Mouse (Mus musculus): Measurements from ENCODE around the gene Usp19.

Usp19 gene

GRCm38 (mm10) chr9:108506901-108507300, 16.5 kb downstream of the Usp19 start:
- DNase-seq, result no peak

GRCm38 (mm10) chr9:108507619-108508434, 17.4 kb downstream of the Usp19 start, which contains the start of gene Qars:
Qars (plus strand) TSS chr9:108507706.
- peak; percentile 93 for DNase-seq

- no peak for DNase-seq
Measured at GRCm38 (mm10) chr9:108508776-108509175, 18.4 kb downstream of the Usp19 start.

- peak; percentile 96 for DNase-seq
Measured at GRCm38 (mm10) chr9:108516380-108517251, 26.2 kb downstream of the Usp19 start, which contains the start of gene Qrich1. Qrich1 (plus strand) TSS chr9:108516806.

GRCm38 (mm10) chr9:108517253-108517930, 27.0 kb downstream of the Usp19 start:
- peak; percentile 77 for DNase-seq

- no peak for DNase-seq
Measured at GRCm38 (mm10) chr9:108517931-108518332, 27.5 kb downstream of the Usp19 start.

GRCm38 (mm10) chr9:108521604-108522003, 31.2 kb downstream of the Usp19 start:
- DNase-seq, result no peak

GRCm38 (mm10) chr9:108523341-108523740, 32.9 kb downstream of the Usp19 start:
- no peak for DNase-seq

- no peak for DNase-seq
Measured at GRCm38 (mm10) chr9:108525400-108525799, 35.0 kb downstream of the Usp19 start.

GRCm38 (mm10) chr9:108530954-108531353, 40.6 kb downstream of the Usp19 start:
- no peak for DNase-seq

- no peak for DNase-seq
Measured at GRCm38 (mm10) chr9:108531496-108531895, 41.1 kb downstream of the Usp19 start.

GRCm38 (mm10) chr9:108540846-108541245, 50.4 kb downstream of the Usp19 start:
- no peak for DNase-seq

GRCm38 (mm10) chr9:108545986-108546385, 55.6 kb downstream of the Usp19 start:
- no peak for DNase-seq

GRCm38 (mm10) chr9:108546875-108547274, 56.5 kb downstream of the Usp19 start:
- no peak for DNase-seq

All from cerebellum, adult 9-10 months (tissue).